Mouse (Mus musculus) left cerebral cortex, adult 8-10 months (tissue): ENCODE results near the gene Tmem211. TPM values are rescaled to one million over a fixed set of nuclear protein-coding genes. Genes with fewer than 3 reads are reported as not detected.

Experiments
- DNase-seq, 2 experiments: peaks; one replicate each; pipeline ENCODE4 v3.0.0; 2022; ENCODE audit warnings: low spot score in 2 of 2
- total RNA-seq, 4 experiments: library from RNA; stranded (reverse); gene quantifications; 2 replicates each; pipeline ENCODE4 v1.2.4; 2022

The Tmem211 gene
- not detected for total RNA-seq

GRCm38 (mm10) chr5:113226632-113227102 is at the start of gene Tmem211:
Tmem211 (plus strand) TSS chr5:113226909.
- peak; percentile 55 to 73 for DNase-seq

GRCm38 (mm10) chr5:113179451-113179842 is 47.3 kb upstream of the Tmem211 start:
- no peak for DNase-seq

- DNase-seq = peak; percentile 74 to 78
These were observed 46.6 kb upstream of the Tmem211 start for GRCm38 (mm10) chr5:113179843-113180682.

DNA sequence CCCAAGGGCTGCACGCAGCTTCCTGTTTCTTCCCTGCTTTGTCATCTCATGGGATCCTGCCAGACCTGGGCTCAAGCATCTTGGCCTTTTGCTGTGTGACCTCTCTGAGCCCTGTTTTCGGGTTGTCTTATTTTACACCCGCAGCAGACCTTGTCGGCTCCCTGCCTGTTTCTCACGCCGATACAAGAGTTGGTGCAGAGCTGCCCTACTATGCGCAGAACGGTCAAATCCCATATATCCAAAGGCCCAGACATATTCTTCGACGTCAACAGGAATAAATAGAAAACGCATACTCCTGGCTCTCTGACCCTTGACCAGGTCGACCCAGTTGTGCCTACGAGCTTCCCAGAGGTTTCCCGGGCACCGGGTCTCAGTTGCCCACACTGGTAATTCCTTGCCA is 46.0 kb upstream of the Tmem211 start:
- no peak for DNase-seq

DNA sequence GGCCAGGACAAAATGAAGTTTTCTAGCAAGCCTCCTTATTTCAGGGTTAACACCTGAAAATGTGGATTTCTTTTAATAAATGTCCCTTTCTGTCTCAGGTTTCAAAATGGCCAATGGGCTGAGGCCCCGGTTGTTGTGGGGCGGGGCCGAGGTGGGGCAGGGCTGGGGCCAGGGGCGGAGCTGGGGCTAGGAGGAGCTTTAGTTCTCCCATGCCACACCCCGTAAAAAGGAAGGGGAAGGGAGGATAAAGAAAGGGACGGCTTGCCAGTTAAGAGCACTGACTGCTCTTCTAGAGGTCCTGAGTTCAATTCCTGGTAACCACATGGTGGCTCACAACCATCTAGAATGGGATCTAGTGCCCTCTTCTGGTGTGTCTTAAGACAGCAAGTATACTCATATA is 45.3 kb upstream of the Tmem211 start:
- DNase-seq = no peak

- no peak for DNase-seq
These were observed 36.2 kb upstream of the Tmem211 start for GRCm38 (mm10) chr5:113190558-113190957.

GRCm38 (mm10) chr5:113191901-113192300 is 34.8 kb upstream of the Tmem211 start:
- DNase-seq = no peak

- no peak for DNase-seq
These were observed 32.9 kb upstream of the Tmem211 start for GRCm38 (mm10) chr5:113193762-113194161.

- DNase-seq = no peak
These were observed 31.3 kb upstream of the Tmem211 start for GRCm38 (mm10) chr5:113195451-113195850.

DNA sequence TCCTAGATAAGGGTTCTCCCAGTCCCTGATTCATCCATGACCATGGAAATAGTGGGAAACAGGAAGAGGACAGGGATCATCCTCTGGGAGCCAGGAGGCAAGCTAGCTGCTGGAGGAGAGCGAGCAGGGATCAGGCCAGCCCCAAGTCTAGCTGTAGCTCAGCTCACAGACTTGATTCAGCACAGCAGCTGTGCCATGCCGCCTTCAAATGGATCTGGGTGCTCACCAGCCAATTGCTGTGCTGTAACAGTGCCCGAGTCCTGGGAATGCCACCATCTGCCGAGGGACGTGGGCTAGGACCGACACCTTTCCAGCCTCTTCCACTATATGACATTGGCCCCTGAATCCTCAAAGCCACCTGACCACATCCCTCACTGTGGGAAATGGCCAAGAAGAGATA is 30.8 kb upstream of the Tmem211 start:
- peak in 1 of 2 experiments; percentile 62 for DNase-seq

GRCm38 (mm10) chr5:113196916-113197794 is 29.6 kb upstream of the Tmem211 start:
- no peak for DNase-seq

- DNase-seq = no peak
These were observed 27.5 kb upstream of the Tmem211 start for GRCm38 (mm10) chr5:113199126-113199771.

DNA sequence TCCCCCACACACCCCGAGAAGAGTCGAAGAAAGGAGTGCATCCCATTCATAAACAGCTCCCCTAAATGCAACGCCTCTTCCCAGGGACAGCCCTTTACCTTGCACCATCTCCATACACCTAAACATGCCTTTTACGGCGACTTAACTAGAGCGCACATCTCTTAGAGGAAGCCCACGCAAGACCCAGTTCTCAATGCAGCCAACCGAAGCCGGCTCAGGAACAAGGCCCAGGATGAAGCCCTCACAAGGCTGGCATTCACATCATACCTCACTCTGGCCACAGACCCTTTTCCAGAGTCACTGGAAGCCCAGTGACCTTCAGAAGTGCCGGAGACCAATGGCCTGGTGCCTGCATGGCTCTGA is 27.0 kb upstream of the Tmem211 start:
- DNase-seq = no peak

DNA sequence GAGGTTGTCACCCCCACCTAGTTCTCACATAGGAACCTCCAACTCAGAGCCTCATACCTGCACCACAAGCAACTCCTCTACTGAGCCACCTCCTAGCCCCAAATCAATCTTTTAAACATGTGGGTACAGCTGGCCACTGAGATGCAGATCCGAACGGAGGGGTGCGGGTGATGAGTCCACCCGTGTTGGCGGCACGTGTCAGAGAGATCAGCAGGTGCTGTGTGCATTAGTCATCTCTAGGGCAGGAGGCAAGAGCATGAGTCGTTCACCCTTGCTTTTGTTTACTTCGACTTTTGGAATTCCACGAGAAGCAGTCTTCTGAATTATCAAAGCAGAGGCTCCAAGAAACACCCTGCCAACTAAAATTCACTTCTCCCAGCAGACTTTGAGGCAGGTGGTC is 22.5 kb upstream of the Tmem211 start:
- DNase-seq = no peak

DNA sequence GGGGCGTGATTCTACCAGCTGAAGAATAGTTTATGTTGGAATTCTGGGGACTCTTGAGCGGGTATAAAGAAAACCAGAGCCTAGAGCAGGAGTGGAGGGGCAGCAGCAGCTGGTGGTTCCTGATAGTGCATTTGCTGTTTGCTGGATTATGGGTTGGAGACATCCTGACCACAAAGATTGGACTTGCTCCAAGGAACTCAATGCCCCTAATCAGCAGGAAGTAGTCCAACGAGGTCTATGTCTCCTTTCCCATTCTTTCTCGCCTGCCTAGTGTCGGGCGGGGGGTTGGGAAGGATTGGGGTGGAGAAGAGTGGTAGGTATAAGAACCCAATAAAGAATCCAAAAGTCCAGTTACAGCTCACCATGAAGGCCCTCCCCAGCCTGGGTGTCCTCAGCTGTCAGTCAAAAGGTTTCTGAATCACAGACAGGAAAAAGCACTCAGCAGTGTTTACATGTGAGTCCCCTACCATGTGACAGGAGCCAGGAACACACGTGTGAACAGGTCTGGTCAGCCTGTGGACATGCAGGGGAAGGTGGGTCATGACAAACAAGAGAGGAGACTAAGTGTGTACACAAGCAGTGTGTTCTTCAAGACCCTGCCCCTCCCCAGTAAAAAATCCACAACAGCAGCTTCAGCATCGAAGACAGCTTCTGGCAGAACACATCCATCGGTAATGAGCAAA is 19.9 kb upstream of the Tmem211 start:
- no peak for DNase-seq

DNA sequence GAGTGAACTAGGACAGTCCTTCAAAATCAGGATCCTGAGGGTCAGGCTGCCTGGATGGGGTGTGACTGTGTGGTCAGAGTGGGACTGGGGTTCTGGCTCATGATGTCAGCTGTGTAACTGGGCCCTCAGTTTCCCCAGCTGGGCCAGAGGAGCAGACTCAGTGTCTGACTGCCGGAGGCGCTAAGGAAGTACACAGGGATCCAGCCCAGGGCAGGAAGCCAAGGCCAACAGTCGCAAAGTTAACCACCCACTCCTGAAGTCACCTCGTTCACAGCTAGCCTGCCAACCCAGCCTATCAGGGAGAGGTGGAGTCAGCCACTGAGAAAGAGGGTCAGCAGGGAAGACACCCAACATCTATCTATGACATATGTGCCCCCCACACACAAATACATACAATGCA is 18.7 kb upstream of the Tmem211 start:
- DNase-seq = no peak

DNA sequence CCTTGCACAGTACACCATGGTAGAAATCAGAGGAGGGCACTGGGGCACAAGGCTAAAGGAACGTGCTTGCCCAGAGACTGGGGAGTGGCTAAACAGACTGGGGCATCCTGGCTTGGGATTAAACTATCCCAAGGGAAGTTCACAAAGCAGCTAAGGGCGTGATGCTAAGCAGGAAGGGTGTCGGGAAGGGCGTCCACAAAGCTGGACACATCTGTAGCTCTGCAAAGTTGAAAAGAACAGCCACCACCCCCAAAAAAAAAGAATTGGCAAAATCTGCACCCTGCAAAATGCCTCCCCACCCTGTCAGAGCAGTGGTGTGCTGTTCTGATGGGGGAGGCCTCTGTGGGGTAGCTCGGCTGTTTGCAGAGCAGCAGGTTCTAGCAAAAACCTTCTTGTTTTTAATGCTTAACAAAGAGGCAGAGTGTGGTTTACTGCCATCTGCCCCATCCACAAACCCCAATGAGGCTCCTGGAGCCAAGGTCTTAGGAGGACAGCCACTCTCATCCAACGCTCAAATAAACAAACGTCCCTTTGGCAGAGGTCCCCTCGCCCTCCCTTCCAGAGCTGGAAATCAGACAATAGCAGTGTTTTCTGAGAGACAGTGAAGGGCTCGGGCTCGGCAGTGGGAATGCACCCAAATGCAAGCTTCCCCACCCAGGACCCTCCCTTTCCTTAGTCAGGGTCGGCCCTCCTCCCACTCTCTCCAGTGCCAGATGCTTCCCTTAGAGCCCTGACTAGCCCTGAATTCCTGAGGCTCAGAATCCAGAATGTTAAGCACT is 17.9 kb upstream of the Tmem211 start:
- no peak for DNase-seq

- no peak for DNase-seq
These were observed 17.3 kb upstream of the Tmem211 start for GRCm38 (mm10) chr5:113209401-113209750.

DNA sequence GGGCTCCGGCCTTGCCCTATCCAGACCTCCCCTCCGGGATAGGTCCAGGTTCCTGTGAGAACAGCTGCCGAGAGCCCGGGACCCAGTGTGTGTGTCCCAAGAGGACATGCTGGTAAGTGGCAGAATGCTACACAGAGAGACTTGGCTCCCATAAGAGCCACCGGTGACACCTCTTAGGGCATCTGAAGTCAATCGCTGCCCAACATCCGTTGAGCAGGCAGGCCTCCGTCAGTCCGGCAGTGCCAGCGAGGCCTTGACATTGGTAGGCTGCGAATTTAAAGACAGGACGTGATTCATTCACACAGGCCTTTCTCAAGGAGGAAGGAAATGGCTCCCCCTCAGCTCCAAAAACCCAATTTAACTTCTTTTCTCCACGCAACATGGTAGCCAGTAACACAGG is 16.8 kb upstream of the Tmem211 start:
- no peak for DNase-seq

- no peak for DNase-seq
These were observed 16.4 kb upstream of the Tmem211 start for GRCm38 (mm10) chr5:113210314-113210713.
